ENCODE assay signal across 21 mouse cellular contexts in genomic region chr5:25629731-25630130, GRCm38 (mm10).
A peak's percentile ranks its signal among the peaks of the same experiment; 100 is the strongest.
DNase-seq lines count a peak whose midpoint lies in the region; ATAC-seq and TF ChIP-seq lines count a peak whose summit lies in the region.
"Had no signal": no experiment of that assay in that cellular context is flagged by ENCODE, and none has a peak within 500 bp of the region (broad histone marks: within the 10 kb centered on the region; RNA-seq: fewer than 3 reads in every experiment).

No protein-coding gene starts in this region.

- no peaks in the 10 kb centered on the region for H3K4me1 ChIP-seq in kidney, postnatal 0 days (replicated peaks; ENCODE audit: insufficient read depth, low read length)
- H3K4me1 ChIP-seq in lung, embryonic 14.5 days (ENCODE audit: insufficient read depth) = no peaks in the 10 kb centered on the region
- H3K4me1 ChIP-seq in lung, postnatal 0 days (ENCODE audit: insufficient read depth, low read depth, low read length) = no peaks in the 10 kb centered on the region
- H3K4me1 ChIP-seq: embryonic facial prominence, embryonic 12.5 days; forebrain, embryonic 15.5 days; heart, embryonic 12.5 days; hindbrain, embryonic 15.5 days had no signal

- H3K27me3 ChIP-seq in kidney, postnatal 0 days (ENCODE audit: insufficient read depth, low read length) = no peaks in the 10 kb centered on the region
- no peaks in the 10 kb centered on the region for H3K27me3 ChIP-seq in lung, embryonic 14.5 days (ENCODE audit: insufficient read depth, low read length)
- no peaks in the 10 kb centered on the region for H3K27me3 ChIP-seq in lung, postnatal 0 days (replicated peaks; ENCODE audit: insufficient read depth, low read length)
- H3K27me3 ChIP-seq: CH12.LX; embryonic facial prominence, embryonic 12.5 days; forebrain, embryonic 15.5 days; heart, embryonic 12.5 days; hindbrain, embryonic 15.5 days; Patski had no signal

- 84% methylated on average over 4 of the region's 4 CpGs for WGBS in kidney, postnatal 0 days
- 78% methylated on average over 4 of the region's 4 CpGs for WGBS in lung, embryonic 14.5 days
- 81% methylated on average over 4 of the region's 4 CpGs for WGBS in lung, postnatal 0 days

- no peak overlapping the region for H3K9ac ChIP-seq in kidney, postnatal 0 days (ENCODE audit: low read depth, low read length)
- H3K9ac ChIP-seq in lung, embryonic 14.5 days = no peak overlapping the region
- no peak overlapping the region for H3K9ac ChIP-seq in lung, postnatal 0 days (replicated peaks; ENCODE audit: low read depth)
- H3K9ac ChIP-seq: embryonic facial prominence, embryonic 12.5 days; forebrain, embryonic 15.5 days; heart, embryonic 12.5 days; hindbrain, embryonic 15.5 days had no signal

- 0 out of 2 replicates have a peak, but pooled peaks have one; percentile 3 for TF ChIP-seq CTCF in kidney, postnatal 0 days (IDR thresholded peaks at IDR 0.05; ENCODE audit: low read depth)
- TF ChIP-seq CTCF in lung, embryonic 14.5 days (IDR thresholded peaks at IDR 0.05; ENCODE audit: low read depth) = 0 out of 2 replicates have a peak, but pooled peaks have one; percentile 9
- no peak for TF ChIP-seq CTCF in lung, postnatal 0 days (IDR thresholded peaks at IDR 0.05)

- H3K4me3 ChIP-seq in kidney, postnatal 0 days (replicated peaks; ENCODE audit: low read depth, low read length) = no peak overlapping the region
- H3K4me3 ChIP-seq in lung, embryonic 14.5 days (ENCODE audit: low read depth, low read length) = no peak overlapping the region
- H3K4me3 ChIP-seq in lung, postnatal 0 days (ENCODE audit: low read depth, low read length) = no peak overlapping the region
- H3K4me3 ChIP-seq: embryonic facial prominence, embryonic 12.5 days; forebrain, embryonic 15.5 days; heart, embryonic 12.5 days; hindbrain, embryonic 10.5 days; hindbrain, embryonic 15.5 days had no signal

- no peaks in the 10 kb centered on the region for H3K36me3 ChIP-seq in kidney, postnatal 0 days (ENCODE audit: insufficient read depth, low read length)
- H3K36me3 ChIP-seq in lung, embryonic 14.5 days (ENCODE audit: insufficient read depth) = no peaks in the 10 kb centered on the region
- no peaks in the 10 kb centered on the region for H3K36me3 ChIP-seq in lung, postnatal 0 days (ENCODE audit: insufficient read depth, low read length)
- H3K36me3 ChIP-seq: embryonic facial prominence, embryonic 12.5 days; forebrain, embryonic 15.5 days; heart, embryonic 12.5 days; hindbrain, embryonic 10.5 days; hindbrain, embryonic 15.5 days had no signal

- no peak for TF ChIP-seq EP300 in lung, postnatal 0 days (IDR thresholded peaks at IDR 0.05)

- no peaks in the 10 kb centered on the region for H3K9me3 ChIP-seq in kidney, postnatal 0 days (replicated peaks; ENCODE audit: low read length)
- no peaks in the 10 kb centered on the region for H3K9me3 ChIP-seq in lung, embryonic 14.5 days (ENCODE audit: low read depth, low read length)
- H3K9me3 ChIP-seq in lung, postnatal 0 days (ENCODE audit: low read length) = no peaks in the 10 kb centered on the region
- H3K9me3 ChIP-seq: forebrain, embryonic 15.5 days; hindbrain, embryonic 15.5 days had no signal

- no peak overlapping the region for H3K4me2 ChIP-seq in kidney, postnatal 0 days (ENCODE audit: low read length)
- no peak overlapping the region for H3K4me2 ChIP-seq in lung, embryonic 14.5 days
- H3K4me2 ChIP-seq in lung, postnatal 0 days (replicated peaks; ENCODE audit: low read depth, low read length) = no peak overlapping the region
- H3K4me2 ChIP-seq: embryonic facial prominence, embryonic 12.5 days; forebrain, embryonic 15.5 days; heart, embryonic 12.5 days; hindbrain, embryonic 15.5 days had no signal

- no peak for ATAC-seq in kidney, postnatal 0 days (replicated peaks; ENCODE audit: low FRiP score, low read depth)
- no peak for ATAC-seq in lung, embryonic 14.5 days (ENCODE audit: insufficient read depth)
- ATAC-seq in lung, postnatal 0 days = no peak
- ATAC-seq: forebrain, embryonic 15.5 days; inflammation-experienced regulatory T-cells, adult 6 months; Patski had no signal

- no peak overlapping the region for H3K27ac ChIP-seq in kidney, postnatal 0 days
- H3K27ac ChIP-seq in lung, embryonic 14.5 days (ENCODE audit: low read depth) = no peak overlapping the region
- H3K27ac ChIP-seq in lung, postnatal 0 days (ENCODE audit: low read length) = no peak overlapping the region
- H3K27ac ChIP-seq: embryonic facial prominence, embryonic 12.5 days; forebrain, embryonic 15.5 days; hindbrain, embryonic 10.5 days; hindbrain, embryonic 15.5 days had no signal

- DNase-seq in kidney, postnatal 0 days (ENCODE audit: low spot score) = no peak
- DNase-seq in kidney, postnatal 10 days = no peak
- DNase-seq in lung, embryonic 14.5 days = no peak
- DNase-seq in lung, postnatal 0 days (ENCODE audit: low spot score) = no peak
- DNase-seq in ES-CJ7 (ENCODE audit: low read depth, low spot score) = peak; percentile 23
- peak; percentile 68 for DNase-seq in R1 (ENCODE audit: low read depth, low spot score)
- no peak for DNase-seq in embryo, embryonic 11 days
- no peak for DNase-seq in urinary bladder, postnatal 10 days (ENCODE audit: low spot score)
- DNase-seq: adrenal gland, adult 8-10 months; adrenal gland, postnatal 36 days; cerebellum, adult 2 months; cerebellum, postnatal 10 days; gastrocnemius, postnatal 14 days had no signal

Comparison
In these comparisons a context has a peak if more than half of its experiments do, and no peak if none do; other contexts are left out.
1. DNase-seq: peak in ES-CJ7 (single experiment) and R1 (single experiment); none in kidney, postnatal 0 days (single experiment), kidney, postnatal 10 days (single experiment), lung, embryonic 14.5 days (single experiment), lung, postnatal 0 days (single experiment), embryo, embryonic 11 days (single experiment) and urinary bladder, postnatal 10 days (single experiment).